Mouse (Mus musculus) left cerebral cortex, postnatal 36 days (tissue): ENCODE measurements around the gene Pla2g4b. TPM values are rescaled to one million over a fixed set of nuclear protein-coding genes. Genes with fewer than 3 reads are reported as not detected.

Experiments
- DNase-seq, 2 experiments: peaks; one replicate each; pipeline ENCODE4 v3.0.0; 2021 to 2022; ENCODE audit warnings: low spot score in 2 of 2, mixed read lengths in 1 of 2
- intact Hi-C: fragments of 180-260 bp; cut with DNase I; formaldehyde crosslinking; loops from one replicate; pipeline ENCODE4 v1.15.1; 2025
- total RNA-seq, 2 experiments: library from RNA; stranded (reverse); gene quantifications; 2 replicates each; pipeline ENCODE4 v1.2.3; 2021

The Pla2g4b gene
- 1 to 10 TPM; 1.4 to 3.7 TPM for total RNA-seq

GRCm38 (mm10) chr2:120032726-120033467 is at the start of gene Pla2g4b:
Gene Pla2g4b, plus strand, starts transcription at chr2:120033417.
- intact Hi-C loops = no loop called here
- DNase-seq = no peak

- DNase-seq = no peak
- intact Hi-C loops = no loop called here
Measured at GRCm38 (mm10) chr2:119985871-119986270, 47.3 kb upstream of the Pla2g4b start.

- intact Hi-C loops = no loop called here
- DNase-seq = no peak
Measured at GRCm38 (mm10) chr2:119986369-119986768, 46.8 kb upstream of the Pla2g4b start.

GRCm38 (mm10) chr2:119987441-119987840 is 45.8 kb upstream of the Pla2g4b start:
- DNase-seq = no peak
- intact Hi-C loops = no loop called here

GRCm38 (mm10) chr2:119988952-119989351 is 44.3 kb upstream of the Pla2g4b start:
- intact Hi-C loops = no loop called here
- DNase-seq = no peak

GRCm38 (mm10) chr2:119990881-119991280 is 42.3 kb upstream of the Pla2g4b start:
- no peak for DNase-seq
- intact Hi-C loops = no loop called here

- intact Hi-C loops = no loop called here
- DNase-seq = no peak
Measured at GRCm38 (mm10) chr2:119992349-119992748, 40.9 kb upstream of the Pla2g4b start.

- DNase-seq = no peak
- intact Hi-C loops = no loop called here
Measured at GRCm38 (mm10) chr2:119993515-119993914, 39.7 kb upstream of the Pla2g4b start.

GRCm38 (mm10) chr2:119994839-119995238 is 38.4 kb upstream of the Pla2g4b start:
- no peak for DNase-seq
- intact Hi-C loops = no loop called here

- no peak for DNase-seq
- intact Hi-C loops = no loop called here
Measured at GRCm38 (mm10) chr2:119995391-119996281, 37.6 kb upstream of the Pla2g4b start.

GRCm38 (mm10) chr2:119997354-119997753 is 35.9 kb upstream of the Pla2g4b start:
- no peak for DNase-seq
- intact Hi-C loops = no loop called here

GRCm38 (mm10) chr2:119999731-120000130 is 33.5 kb upstream of the Pla2g4b start:
- DNase-seq = no peak
- intact Hi-C loops = no loop called here

- intact Hi-C loops = no loop called here
Measured at GRCm38 (mm10) chr2:120000882-120001584, 32.2 kb upstream of the Pla2g4b start.

GRCm38 (mm10) chr2:120001956-120002355 is 31.3 kb upstream of the Pla2g4b start:
- intact Hi-C loops = no loop called here
- DNase-seq = no peak

More at GRCm38 (mm10) chr2:120000882-120001584, 32.2 kb upstream of the Pla2g4b start:
- DNase-seq = no peak

GRCm38 (mm10) chr2:120003970-120004369 is 29.2 kb upstream of the Pla2g4b start:
- intact Hi-C loops = no loop called here
- DNase-seq = no peak

GRCm38 (mm10) chr2:120006696-120007095 is 26.5 kb upstream of the Pla2g4b start:
- intact Hi-C loops = no loop called here
- DNase-seq = no peak

GRCm38 (mm10) chr2:120007680-120008210 is 25.5 kb upstream of the Pla2g4b start:
- intact Hi-C loops = no loop called here
- DNase-seq = no peak

GRCm38 (mm10) chr2:120008672-120009071 is 24.5 kb upstream of the Pla2g4b start:
- intact Hi-C loops = no loop called here

GRCm38 (mm10) chr2:120011462-120012200 is 21.6 kb upstream of the Pla2g4b start:
- DNase-seq = peak in 1 of 2 experiments; percentile 45
- intact Hi-C loops = loop anchor here (1.0 kb wide), 1 partner anchor 41 kb away; no protein-coding TSS in a partner anchor

More at GRCm38 (mm10) chr2:120008672-120009071, 24.5 kb upstream of the Pla2g4b start:
- DNase-seq = no peak
